Mouse (Mus musculus): ENCODE measurements at regions not wholly inside any gene's neighbourhood (a gene's known extent, or its start where the extent isn't known, plus 50 kb on each side); places are given as distances from the start of the nearest gene placed in this dataset.

- DNase-seq (ENCODE audit: low spot score in 2 of 2), result no peak
These were observed 180.4 kb downstream of the Gm12728 start for GRCm38 (mm10) chr4:105970056-105970455.

DNA sequence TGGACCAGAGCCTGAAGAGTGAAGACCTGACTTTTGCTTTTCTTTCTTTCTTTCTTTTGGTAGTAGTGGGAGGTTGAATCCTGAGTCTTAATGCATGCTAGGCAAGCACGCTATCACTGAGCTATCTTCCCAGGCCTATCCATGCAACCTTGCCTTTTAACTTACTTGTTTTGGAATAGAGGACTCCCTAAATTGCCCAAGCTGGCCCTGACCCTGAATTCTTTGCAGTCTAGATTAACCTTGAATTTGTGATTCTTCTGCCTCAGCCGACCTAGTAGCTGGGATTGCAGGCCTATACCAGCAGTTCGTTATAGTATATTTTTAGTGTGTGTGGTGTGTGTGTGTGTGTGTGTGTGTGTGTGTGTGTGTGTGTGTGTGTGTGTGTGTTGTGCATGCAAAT, 183.1 kb downstream of the Gm12728 start:
- DNase-seq (ENCODE audit: low spot score in 2 of 2), result no peak

GRCm38 (mm10) chr4:105973769-105974397, 184.2 kb downstream of the Gm12728 start:
- no peak for DNase-seq (ENCODE audit: low spot score in 2 of 2)

DNA sequence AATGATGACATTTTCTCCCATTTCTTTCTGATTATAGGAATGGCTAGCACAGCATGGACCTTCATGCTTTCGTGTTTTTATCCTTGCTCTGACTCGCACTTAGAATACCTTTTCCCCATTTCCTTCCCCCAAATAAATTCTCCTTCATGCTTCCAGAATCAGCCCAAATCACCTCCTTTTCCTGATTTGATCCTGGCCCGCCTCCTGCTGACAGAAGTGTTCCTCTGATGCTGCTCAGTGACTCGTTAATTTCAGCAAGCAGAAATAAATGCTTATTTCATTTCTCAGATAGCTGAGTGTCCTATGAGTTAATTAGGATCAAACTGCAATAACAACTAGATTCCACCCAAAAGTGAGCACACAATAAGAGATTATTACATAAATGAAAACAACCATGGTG, 185.3 kb downstream of the Gm12728 start:
- DNase-seq (ENCODE audit: low spot score in 2 of 2), result no peak

- DNase-seq (ENCODE audit: low spot score in 2 of 2), result no peak
These were observed 189.4 kb downstream of the Gm12728 start for GRCm38 (mm10) chr4:105979048-105979447.

- DNase-seq (ENCODE audit: low spot score in 2 of 2), result no peak
These were observed 193.3 kb downstream of the Gm12728 start for GRCm38 (mm10) chr4:105983018-105983417.

DNA sequence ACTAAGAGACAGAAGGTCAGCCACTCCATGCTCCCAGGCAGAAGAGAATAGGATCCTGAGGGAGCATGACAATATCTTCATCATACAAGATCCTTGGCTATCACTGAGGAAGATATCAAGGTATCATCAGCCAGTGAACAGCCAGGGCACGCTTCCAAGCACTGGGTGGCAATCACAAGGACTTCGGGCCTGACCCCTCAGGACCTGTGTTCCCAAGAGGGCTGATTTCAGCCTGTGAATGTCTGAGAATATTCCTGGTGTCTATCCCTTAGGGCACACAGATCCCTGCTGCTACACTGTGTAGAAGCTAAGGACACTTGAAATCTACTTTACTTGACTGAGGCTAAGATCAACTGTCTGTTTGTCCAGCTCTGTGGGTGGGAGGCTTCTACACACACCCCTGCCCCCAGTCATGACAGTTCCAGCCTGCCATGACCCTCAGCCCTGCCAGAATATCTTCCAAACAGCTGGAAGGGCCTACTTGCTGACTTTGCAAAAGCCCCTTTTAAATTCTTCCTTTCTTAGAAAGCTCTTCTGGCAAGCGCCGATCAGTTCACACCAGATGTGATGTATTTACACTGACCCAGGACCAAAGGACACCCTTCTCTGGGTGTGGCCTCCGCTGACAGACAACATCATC, 198.4 kb downstream of the Gm12728 start:
- DNase-seq (ENCODE audit: low spot score in 2 of 2), result no peak

GRCm38 (mm10) chr4:105992581-105993127, 203.0 kb downstream of the Gm12728 start:
- DNase-seq (ENCODE audit: low spot score in 2 of 2), result no peak

DNA sequence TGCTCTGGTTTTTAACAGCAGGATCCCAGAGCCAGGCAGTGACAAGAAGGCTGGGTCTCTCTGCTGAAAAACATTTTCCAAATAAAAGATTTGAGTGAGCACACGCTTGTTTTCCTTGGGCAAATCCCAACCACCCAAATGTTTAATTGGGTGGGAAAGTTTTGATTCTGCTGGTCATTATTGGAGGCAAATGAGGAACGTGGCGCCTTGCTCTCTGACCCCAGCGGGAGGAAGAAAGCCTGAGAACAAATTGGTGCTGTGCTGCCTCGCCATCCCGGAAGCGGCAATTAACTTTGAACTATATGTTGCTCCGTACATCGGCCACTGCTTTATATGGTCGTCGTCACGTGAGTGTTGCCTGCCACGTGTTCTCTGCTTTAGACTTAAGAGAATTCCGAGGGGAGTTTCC, 204.7 kb downstream of the Gm12728 start:
- DNase-seq (ENCODE audit: low spot score in 2 of 2), result no peak

- DNase-seq (ENCODE audit: low spot score in 2 of 2), result no peak
These were observed 206.4 kb downstream of the Gm12728 start for GRCm38 (mm10) chr4:105996060-105996459.

DNA sequence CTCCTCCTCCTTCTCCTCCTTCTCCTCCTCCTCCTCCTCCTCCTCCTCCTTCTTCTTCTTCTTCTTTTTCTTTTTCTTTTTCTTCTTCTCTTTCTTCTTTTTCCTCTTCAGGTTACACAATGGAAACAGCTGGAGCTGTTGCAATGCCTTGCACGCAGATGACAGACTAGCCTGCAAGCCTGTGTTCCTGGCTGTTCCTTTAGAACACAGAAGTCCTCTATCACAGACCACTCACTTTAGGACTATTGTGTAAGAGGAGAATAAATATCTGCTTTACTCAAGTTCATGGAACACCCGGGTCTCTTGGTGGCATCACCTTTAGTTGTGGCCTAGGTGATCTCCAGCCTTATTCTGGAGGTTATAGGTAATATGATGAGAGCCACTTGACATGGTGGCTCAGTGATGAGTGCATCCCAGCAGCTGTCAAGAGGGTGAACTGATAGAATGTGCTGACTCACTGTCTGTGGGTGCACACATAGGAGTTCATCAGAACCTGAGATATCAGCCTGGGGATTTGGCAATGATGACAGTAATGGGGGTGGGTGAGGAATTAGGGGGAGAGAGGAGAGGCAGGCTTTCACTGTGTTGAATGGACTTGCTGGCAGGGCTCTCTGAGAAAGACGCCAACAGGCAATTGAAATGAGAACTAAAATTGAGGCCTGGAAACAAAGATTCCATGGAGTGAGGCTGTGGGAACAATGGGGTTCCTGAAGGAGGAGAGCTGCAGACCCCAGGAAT, 207.4 kb downstream of the Gm12728 start:
- no peak for DNase-seq (ENCODE audit: low spot score in 2 of 2)

- DNase-seq (ENCODE audit: low spot score in 2 of 2), result no peak
These were observed 212.8 kb downstream of the Gm12728 start for GRCm38 (mm10) chr4:106002516-106002915.

GRCm38 (mm10) chr4:106005936-106006335, 216.3 kb downstream of the Gm12728 start:
- no peak for DNase-seq (ENCODE audit: low spot score in 2 of 2)

DNA sequence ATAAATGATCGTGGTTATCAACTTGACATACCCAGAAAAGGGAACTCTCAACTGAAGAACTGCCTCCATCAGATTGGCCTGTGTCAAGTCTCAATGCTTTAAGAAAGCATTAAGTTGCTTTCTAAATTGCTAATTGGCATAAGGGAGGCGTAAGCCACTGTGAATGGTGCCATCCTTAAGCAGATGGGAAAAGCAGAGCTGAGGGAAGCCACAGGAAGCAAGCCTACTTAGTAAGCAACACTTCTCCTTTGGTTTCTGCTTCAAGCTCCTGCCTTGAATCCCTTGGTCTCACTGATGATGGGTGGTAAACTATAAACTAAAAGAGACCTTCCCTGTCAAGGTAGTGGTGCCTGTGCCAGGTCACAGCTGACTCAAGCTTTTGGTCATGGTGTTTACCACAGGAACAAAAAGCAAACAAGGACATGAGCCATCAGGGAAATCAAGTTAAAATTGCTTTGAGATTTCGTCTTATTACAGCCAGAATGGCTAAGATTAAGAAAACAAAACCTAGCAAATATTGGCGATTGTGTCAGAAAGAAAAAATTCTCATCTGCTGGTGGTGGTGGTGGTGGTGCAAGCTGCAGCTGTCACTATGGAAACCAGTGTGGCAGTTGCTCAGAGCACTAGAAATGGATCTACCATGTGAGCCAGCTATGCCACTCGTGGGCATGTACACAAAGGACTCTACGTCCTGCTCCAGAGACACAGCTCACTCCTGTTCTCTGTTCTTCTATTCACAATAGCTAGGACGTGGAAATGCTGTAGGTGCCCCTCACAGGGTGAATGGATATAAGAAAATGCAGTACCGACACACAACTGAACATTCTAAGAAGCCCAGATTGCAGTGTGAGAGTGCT, 217.9 kb downstream of the Gm12728 start:
- no peak for DNase-seq (ENCODE audit: low spot score in 2 of 2)

GRCm38 (mm10) chr4:106017065-106017646, 227.5 kb downstream of the Gm12728 start:
- no peak for DNase-seq (ENCODE audit: low spot score in 2 of 2)

GRCm38 (mm10) chr4:106018936-106019335, 229.3 kb downstream of the Gm12728 start:
- no peak for DNase-seq (ENCODE audit: low spot score in 2 of 2)

DNA sequence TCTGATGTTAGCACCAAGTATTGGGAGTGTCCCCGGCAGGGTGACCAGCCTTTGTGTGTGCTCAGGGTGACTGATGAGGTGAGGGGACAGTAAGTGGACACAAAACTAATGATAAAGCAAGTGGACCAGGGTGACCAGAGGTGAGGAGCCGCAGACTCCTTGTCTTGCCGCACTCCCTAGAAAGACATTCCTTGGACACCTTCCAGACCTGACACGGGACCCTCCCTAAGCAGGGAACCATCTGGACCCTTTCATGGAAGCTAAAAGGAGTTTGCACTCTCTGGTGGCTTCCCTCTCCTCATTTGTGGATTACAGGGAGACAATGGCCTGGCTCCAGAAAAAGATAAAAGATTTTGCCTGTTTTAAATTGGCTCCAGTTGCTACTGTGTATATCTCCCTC, 230.7 kb downstream of the Gm12728 start:
- DNase-seq (ENCODE audit: low spot score in 2 of 2), result no peak

GRCm38 (mm10) chr4:106024591-106024990, 234.9 kb downstream of the Gm12728 start:
- DNase-seq (ENCODE audit: low spot score in 2 of 2), result no peak

DNA sequence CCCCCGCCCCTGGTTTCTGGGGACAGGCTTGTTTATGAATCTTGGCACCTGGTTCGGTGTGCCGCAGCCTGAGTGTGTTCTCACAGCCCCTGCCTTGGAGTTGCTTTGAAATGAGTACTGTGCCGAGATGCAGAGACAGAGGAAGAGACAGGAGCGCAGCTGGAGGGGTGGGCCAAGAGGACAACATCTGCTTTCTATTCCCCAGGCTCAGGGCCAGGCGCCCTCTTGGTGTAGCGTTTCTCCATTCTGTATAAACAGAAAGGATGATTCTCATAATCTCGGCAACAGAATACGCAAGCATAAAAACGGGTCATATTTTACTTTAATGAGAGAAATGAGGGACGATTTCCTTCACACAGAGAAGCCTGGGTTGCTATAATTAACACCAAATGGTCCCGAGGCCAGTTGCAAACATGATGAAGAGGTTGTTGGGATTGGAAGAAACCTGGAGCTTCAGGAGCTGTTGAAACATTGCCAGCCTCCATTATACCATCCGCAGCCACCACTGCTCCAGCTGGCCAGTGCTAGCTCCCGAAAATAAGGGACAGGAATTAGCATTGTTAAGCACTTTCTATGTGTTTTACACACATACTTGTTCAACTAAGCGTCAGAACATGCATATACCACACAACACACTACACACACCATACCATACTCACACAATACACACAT, 236.4 kb downstream of the Gm12728 start:
- no peak for DNase-seq (ENCODE audit: low spot score in 2 of 2)

- DNase-seq (ENCODE audit: low spot score in 2 of 2), result no peak
These were observed 250.7 kb downstream of the Gm12728 start for GRCm38 (mm10) chr4:106040376-106040775.

GRCm38 (mm10) chr4:106042456-106042855, 252.8 kb downstream of the Gm12728 start:
- DNase-seq (ENCODE audit: low spot score in 2 of 2), result no peak

Measured in cerebellum, postnatal 4 days (tissue).